Mouse (Mus musculus) monocyte, adult 2 months (primary cell): ENCODE measurements around the gene Prune1.

Experiments
- DNase-seq, 2 experiments: peaks; one replicate each; pipeline ENCODE4 v3.0.0; 2022; ENCODE audit warnings: low spot score in 2 of 2, low read depth in 1 of 2

The Prune1 gene

DNA sequence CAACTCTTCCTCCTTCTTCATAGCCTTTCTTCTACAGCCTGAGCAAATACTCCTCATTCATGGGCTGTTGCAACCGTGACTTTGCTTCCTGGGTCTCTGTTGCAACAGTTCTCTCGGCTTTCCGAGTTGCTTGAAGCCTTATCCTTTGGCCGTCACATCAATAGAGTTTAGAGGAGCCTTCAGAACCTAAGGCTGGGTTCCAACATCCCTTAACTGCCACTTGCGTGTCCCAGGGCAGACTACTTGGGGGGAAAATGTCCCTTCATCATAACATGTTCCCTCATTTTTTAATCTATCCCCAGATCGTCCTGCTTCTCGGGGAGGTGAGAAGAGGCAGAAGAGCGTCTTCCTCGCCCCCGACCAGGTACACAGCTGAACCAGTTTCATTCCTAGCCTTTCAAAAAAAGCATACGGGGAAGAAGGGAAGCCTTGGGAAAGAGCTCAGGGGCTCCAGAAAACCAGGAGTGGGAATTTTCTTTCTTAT is 547 bp upstream of the Prune1 start:
- DNase-seq = peak; percentile 37 to 50

DNA sequence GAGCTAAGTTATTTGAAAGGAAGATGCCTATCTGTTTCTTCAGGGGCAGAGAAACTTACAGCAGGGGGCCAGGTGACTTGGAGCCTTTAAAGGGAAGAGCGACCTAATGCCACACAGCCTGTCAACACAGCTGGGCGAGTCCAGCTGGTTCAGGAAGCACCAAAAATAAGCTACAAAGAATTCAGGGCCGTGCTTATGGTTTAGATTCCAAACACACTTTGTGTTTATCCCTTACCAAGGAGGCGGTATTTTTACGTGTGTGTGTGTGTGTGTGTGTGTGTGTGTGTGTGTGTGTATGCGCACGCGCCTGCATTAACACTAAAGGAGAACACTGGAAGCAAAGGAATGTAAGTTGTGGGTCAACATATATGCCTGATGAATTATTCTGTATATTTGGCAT is 1.1 kb downstream of the Prune1 start:
- DNase-seq = no peak

DNA sequence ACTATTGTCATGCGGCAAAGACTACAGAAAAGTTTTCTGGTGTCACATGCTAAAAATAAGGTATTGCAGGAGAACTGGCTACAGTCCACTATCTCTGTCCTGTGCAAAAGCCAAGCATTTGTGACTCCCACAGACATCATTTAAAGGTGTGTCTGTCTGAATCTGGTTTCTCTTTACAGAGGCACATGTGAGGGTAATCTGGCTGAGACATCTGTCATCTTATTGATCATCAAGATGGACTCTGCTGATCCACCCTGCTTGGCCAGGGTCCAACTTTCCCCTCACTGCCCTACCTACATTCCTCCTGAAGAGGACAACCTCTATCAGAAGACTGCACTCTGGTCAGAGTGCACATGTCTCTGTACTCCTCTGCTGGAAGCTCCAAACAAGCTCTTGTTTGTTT is 4.7 kb downstream of the Prune1 start:
- DNase-seq = no peak

DNA sequence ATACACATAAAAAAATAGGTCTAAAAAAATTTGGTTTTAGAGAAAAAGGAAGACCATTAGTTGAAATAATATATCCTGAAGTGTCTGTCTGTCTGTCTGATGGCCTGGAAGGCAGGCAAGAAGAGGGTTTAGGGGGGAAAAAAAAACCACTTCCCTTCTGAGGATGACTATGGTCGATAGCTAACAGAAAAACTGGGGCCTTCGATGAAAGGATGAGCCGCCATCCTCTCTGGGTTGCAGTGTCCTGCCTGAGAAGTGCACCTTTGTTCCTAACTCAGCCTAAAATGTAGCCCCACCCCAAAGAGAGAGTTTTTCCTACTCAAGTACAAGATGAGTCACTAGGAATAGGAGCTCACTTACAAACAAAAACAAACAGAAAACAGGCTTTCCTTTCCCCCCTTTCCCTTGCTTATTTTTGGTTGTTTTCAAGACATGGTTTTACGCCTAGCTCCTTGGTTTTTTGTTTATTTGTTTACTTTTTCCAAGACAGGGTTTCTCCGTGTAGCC is 5.4 kb downstream of the Prune1 start:
- no peak for DNase-seq

DNA sequence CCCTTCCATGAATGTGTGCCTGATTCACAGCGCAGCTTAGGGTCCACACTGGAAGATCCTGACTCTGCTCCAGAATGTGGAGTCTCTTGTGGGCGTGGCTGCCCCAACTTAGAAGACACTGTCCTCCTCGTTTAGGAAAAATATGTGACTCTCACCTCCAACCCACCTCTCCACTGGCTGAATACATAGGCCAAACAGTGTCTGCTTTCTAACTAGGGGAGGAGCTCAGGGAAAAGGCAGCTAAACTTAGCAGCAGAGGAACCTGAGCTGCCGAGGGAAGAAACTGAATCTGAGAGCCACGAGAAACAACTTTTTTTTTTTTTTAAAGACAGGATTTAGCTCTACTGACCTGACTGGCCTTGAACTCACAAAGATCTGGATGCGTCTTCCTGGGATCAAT is 6.7 kb downstream of the Prune1 start:
- DNase-seq = no peak

DNA sequence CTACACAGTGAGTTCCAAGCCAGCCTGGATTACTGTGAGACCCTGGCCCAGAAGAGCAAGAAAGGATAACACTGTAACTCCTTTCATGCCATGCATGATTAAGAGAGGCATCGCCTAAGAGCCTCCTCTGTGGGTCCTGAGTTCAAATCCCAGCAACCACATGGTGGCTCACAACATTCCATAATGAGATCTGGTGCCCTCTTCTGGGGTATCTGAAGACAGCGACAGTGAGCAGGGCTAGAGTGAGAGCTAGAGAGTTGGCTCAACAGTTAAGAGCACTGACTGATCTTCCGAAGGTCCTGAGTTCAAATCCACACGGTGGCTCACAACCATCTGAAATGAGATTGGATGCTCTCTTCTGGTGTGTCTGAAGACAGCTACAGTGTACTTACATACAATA is 7.4 kb downstream of the Prune1 start:
- no peak for DNase-seq

DNA sequence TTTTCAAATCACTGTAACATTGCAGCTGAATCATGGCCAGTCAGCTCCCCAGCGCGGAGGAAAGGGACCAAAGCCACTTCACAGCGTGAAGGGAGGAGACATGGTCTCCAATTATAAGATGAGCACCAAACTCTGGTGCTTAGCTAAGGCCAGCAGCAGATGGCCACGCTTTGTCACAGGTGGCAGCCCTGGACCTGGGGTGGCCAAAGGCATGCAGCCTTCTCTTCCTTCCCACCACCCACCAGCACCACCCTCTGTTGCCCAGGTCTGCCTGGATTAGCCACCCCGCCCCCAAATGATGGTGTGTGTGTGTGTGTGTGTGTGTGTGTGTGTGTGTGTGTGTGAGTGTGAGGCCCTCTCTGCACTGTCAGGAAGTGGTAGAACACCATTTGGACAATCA is 8.4 kb downstream of the Prune1 start:
- no peak for DNase-seq

DNA sequence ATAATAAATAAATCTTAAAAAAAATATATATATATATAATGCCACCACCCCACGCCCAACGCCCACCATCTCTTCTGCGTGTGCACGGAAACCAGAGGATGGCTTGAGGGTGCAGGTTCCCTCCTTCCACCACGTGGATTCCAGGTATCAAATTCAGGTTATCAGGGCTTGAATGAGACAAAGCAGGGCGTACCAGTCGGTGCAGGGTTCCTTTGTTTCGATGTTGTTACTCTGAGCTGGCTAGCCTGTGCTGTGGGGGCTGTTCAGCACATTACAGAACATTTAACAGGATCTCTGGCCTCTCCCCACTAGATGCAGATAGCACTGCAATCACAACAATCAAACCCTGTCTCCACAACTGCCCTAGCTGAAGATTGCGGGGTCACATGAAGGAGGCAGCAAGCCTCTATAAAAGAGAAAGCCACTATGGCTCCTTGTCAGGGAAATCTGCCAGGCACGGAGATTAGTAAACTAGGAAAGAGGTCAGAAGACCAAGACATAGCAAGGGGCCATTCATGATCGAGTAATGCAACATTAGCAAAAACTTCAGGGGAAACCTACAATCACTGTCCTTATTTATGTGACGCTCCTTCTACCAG is 11.0 kb downstream of the Prune1 start:
- no peak for DNase-seq

DNA sequence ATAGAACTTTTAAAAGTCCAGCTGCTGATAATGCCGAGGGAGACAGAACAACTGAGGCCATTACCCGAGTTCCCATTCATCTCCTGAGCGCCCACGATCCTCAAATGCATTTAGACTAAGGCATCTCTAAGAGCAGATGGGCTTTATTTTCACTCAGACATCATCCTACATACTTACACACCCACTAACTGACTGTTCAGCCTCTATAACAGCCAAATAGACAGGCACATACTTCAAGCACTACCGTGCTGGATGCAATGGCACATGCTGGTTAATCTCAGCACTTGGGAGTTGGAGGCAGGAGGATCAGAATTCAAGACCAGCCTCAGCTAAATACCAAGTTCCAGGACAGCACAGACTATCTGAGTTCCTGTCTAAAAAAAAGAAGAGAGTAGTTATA is 12.1 kb downstream of the Prune1 start:
- DNase-seq = no peak

DNA sequence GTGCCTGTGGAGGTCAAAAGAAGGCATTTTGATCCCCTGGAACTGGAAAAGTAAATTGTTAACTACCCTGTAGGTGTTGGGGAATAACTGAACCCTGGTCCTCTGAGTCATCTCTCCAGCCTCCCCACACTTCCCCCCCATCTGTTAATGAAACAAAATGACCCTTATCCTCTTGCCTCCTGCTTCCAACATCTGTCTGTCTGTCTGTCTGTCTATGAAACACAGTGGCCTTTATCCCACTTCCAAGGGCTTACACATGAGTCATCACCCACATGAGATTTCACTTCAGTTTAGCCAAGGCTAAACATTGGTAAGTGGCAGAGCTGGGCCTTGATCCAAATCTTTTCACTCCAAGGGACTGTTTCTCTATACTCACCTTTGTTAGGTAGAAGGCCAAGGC is 14.0 kb downstream of the Prune1 start:
- DNase-seq = no peak

DNA sequence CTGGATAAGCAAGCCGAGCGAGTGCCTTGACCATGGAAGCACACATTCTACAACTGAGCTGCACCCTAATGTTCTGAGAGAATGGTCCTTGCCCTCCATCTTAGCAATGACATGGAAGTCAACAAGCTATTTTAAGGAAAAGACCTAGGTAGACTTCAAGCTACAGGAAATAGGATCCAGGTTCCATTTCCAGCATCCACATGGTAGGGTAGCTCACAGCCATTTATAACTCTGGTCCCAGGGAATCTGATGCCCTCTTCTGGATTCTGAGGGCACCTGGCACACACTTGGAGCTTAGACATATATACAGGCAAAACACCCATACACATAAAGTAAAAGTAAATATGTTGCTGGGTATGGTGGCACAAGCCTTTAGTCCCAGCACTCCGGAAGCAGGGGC is 15.8 kb downstream of the Prune1 start:
- DNase-seq = no peak

DNA sequence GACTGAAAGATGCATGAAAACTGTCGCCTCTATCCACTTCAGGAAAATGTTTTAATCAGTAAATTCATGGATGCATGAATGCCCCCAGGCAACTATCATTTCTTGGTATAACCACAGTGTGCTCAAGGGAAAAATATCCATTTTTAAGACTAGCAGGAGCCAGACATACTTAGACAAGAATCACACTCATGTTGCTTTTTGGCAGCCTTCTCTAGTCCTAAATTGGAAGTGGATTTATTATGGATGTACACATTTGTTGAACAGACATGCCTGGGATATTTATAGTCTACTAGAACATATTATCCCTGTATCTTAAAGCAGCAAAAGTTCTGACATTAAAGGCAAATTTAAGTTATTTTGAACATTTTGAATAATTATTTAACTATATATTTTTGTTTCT is 17.2 kb downstream of the Prune1 start:
- DNase-seq = no peak

DNA sequence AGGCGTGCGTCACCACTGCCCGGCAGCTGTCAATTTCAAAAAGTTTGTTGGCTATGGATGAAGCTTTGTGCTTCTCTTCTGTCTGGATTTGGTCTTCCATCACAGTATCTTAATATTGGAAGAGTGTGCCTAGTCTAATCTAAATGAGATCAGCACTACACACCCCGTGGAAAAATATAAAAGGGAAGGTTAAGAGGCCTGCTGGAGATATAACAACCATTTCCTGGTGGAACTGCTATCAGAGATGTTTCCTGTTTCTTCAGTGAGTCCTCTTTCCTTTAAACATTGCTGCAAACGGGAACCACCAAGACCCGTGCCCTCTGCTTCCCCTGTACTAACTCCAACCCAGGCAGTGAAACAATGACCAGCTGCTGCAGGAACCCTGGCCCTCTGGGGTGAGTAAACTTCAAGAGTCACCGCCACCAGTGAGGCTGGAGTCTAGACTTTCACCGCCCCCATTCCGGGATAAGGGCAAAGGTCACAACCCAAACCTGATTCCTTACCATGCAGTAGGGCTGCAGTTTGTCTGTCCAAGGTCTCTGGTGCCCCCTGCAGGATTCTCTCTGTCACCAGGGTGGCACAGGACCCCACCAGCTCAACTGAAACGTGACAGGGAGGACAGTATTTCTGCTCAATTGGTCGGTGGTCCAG is 18.7 kb downstream of the Prune1 start:
- peak; percentile 36 to 69 for DNase-seq

DNA sequence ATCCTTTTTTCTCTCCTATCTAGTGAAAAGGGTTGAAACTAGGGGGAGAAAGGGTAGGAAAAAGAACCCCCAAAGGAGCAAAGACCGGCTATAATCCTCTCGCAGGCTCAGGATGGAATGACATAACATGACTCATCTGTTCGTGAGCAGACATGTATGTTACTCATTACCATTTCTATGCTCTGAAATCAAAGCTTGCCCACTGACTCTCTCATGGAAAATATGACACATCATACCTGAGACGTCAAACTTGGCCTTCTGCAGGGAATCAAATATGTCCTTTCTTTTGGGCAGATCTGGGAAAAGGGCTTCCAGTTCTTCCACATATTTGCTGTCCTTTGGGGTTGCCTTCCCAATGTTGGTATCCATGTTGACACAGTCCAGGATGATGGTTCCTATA is 19.9 kb downstream of the Prune1 start:
- no peak for DNase-seq

DNA sequence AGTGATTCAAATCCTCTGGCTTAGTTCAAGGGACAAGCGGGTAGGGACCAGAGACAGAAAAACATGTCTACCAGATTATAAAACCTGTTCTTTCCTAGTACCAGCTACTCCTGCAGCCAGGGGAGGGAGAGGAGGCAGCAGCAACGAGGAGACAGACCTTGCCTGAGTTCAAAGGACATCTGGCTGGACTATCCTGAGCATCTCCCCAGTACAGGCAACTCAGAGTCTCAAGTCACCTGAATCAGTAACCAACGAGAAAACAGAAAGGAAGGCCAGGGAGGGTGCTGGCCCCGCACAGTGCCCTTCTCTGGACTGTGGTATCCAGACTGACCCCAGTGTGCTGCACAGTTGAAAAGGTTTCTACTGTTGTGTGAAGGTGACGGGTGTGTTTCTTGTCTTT is 24.9 kb downstream of the Prune1 start:
- no peak for DNase-seq

DNA sequence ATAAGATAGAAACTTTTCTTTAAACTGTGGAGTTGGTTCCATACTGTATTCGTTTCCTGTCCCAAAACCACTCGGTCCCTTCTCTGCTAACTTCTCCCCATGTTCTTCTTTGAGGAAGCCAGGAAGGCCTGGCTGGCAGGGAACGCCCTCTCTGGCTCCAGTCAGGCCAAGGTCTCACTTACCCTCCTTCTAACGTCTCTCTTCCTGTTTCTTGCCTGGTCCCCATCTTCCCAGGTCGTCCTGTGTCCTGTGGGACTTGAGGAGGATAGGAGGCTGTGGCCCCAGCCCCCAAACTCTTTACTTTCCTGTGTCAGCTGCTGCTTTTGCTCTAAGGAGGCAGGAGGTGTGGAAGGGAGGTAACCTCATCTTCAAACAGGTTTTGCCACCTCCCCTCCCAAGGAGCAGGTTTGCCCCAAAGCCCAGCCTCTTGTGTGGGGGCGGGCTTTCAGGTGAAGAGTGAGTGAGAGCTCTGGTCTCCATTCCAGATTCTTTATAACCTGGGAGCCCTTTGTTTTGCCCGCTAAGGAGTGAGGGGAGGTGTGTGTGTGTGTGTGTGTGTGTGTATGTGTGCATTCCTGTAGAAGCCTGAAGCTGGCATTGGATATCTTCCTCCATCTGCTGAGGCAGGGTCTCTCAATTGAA is 31.0 kb downstream of the Prune1 start, which contains the start of gene Bnipl:
Bnipl (minus strand) TSS at position 411 of the 642 bp plus-strand sequence.
- DNase-seq = no peak

DNA sequence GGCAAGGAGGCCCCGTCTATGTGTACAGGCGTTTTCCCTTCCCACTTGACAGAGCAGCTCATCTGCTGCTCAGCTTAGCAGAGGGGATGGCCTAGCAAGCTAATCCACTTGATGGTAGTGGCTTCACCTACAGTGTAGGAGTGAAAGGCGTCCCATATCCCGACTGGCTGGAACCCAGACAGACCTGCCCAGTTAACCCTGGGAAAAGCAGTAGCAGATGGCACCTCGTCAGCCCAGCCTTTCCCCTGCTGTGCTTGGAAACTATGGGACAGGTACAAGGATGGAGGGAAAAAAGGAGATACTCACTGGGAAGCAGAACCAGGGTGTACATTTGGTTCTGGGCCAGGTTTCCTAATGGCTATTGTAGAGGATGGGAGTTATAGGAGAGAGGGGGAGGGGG is 31.5 kb downstream of the Prune1 start:
- no peak for DNase-seq

DNA sequence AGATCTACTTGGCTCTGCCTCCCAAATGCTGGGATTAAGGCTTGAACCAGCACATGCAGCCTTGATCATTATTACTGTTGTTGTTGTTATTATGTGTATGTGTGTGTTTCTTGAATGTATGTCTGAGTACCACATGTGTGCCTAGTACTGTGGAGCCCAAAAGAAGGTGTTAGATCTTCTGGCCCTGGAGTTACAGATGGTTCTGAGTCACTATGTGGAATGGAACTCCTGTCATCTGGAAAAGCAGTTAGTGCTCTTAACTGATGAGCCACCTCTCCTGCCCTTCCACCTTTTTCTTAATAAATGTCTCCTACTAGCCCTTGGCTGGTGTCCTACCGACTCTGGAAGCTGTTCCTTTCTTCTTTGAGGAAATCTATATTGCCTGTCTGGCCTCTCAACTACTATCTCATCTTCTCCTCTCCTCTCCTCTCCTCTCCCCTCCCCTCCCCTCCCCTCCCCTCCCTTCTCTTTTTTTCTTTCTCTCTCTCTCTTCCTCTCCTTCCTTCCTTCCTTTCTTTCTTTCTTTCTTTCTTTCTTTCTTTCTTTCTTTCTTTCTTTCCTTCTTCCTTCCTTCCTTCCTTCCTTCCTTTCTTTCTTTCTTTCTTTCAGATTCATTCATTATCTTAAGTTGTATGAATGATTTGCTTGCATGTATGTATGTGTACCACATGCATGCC is 34.1 kb downstream of the Prune1 start:
- no peak for DNase-seq

DNA sequence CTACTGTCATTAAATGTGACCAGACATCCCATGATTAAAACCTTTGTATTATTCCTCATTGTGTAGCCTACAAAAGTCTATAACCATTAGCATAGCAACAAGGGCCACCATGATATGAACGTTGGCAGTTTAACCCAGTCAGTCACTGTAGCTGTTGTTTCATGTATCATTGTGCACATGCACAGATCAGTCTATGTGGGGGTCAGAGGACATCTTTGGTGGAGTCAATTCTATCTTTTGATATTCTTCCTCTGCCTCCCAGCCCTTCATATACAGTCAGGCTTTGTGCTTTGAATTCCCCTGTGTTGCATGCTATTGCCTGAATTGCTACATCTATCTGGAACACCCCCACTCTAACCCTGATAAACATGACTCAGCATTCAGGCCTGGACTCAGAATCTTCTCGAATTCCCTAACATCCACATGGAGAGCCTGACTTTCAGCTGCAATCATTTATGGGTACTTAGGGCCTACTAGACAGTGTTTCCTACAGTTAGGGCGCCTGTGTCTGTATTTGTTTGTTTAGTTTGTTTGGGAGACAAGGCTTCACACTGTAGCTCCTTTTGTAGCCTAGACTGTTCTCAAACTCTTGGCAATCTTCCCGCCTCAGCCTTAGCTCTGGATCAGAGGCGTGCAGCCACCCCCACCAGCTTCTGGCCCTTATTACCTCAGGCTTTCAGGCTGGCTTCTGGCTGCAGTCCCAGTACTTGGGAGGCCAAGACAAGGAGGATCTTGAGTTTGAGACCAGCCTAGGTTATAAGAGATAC is 35.2 kb downstream of the Prune1 start:
- DNase-seq = no peak

DNA sequence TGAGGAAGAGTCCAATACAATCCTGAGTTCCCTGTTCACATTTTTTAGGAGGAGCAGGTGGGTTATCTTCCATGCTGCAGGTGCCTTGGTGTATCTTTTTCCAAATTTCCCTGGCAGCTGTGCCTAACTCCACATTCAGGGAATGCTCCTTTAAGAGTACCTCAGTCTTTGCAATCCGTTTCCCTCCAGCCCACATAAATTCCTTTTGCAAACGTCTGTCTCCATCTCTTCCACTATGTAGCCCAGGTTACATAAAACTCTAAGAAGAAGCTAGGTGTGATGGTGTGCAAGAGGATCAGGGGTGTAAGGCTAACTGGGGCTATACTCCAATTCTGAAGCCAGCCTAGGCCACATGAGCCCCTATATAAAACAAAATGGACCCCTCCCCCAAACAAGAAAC is 38.8 kb downstream of the Prune1 start:
- DNase-seq = no peak

DNA sequence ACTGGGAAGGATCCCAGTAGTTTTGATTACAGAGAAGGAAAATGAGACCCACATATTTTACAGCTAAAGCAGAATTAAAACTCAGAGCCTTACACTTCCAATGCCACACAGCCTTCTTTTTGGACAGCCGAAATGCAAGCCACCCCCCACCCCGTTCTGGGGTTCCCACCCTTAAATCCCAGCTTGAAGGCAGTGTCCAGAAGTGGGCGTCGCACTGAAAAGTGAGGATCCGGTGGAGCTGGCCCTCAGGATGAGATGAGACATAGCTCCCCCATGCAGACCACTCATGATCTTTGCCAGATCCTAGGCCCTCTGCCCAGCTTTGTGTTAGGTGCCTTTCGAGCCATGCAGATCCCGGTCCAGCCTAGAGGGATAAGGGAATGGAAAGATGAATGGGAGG is 40.4 kb downstream of the Prune1 start, which contains the start of gene Gm128:
Gm128 (minus strand) TSS at position 101 of the 400 bp plus-strand sequence.
- DNase-seq = no peak
